Mouse (Mus musculus) neural tube, embryonic 13.5 days (tissue): ENCODE measurements around the gene Mal. TPM values are rescaled to one million over a fixed set of nuclear protein-coding genes. Genes with fewer than 3 reads are reported as not detected.
A peak's percentile ranks its signal among the peaks of the same experiment; 100 is the strongest.
"Not testable (repeated sequence)": the region's sequence is repeated elsewhere in the genome, so short reads cannot be mapped to it uniquely, and the experiment has no call there.

Experiments
- ATAC-seq: fragments of 200-750 bp; cut with Nextera tagmentation; 2 replicates; pipeline ENCODE4 v1.8.0; 2017; ENCODE audit warnings: low read depth, mild to moderate bottlenecking, moderate TSS enrichment, moderate library complexity
- H3K27ac ChIP-seq: fragments of 300-500 bp; sonication (generic); replicated peaks from 2 replicates; pipeline ENCODE4 v1.5.1; 2015; ENCODE audit warnings: moderate library complexity, mild to moderate bottlenecking, inconsistent platforms
- H3K27me3 ChIP-seq: fragments of 300-500 bp; sonication (generic); 2 replicates; pipeline ENCODE4 v1.6.1; 2015; ENCODE audit warnings: mild to moderate bottlenecking, inconsistent platforms
- H3K36me3 ChIP-seq: fragments of 300-500 bp; sonication (generic); 2 replicates; pipeline ENCODE4 v1.6.1; 2015; ENCODE audit warnings: mild to moderate bottlenecking, inconsistent platforms
- H3K4me1 ChIP-seq: fragments of 300-500 bp; sonication (generic); replicated peaks from 2 replicates; pipeline ENCODE4 v1.6.1; 2015; ENCODE audit warnings: inconsistent platforms
- H3K4me2 ChIP-seq: fragments of 300-500 bp; sonication (generic); 2 replicates; pipeline ENCODE4 v1.6.1; 2015; ENCODE audit warnings: inconsistent platforms, mild to moderate bottlenecking, moderate library complexity
- H3K4me3 ChIP-seq: fragments of 300-500 bp; sonication (generic); 2 replicates; pipeline ENCODE4 v1.5.1; 2015; ENCODE audit warnings: mild to moderate bottlenecking, inconsistent platforms
- H3K9ac ChIP-seq: fragments of 300-500 bp; sonication (generic); 2 replicates; pipeline ENCODE4 v1.6.1; 2015; ENCODE audit warnings: moderate library complexity, mild to moderate bottlenecking, inconsistent platforms
- H3K9me3 ChIP-seq: fragments of 300-500 bp; sonication (generic); 2 replicates; pipeline ENCODE4 v1.6.1; 2016; ENCODE audit warnings: inconsistent platforms
- WGBS: fragments of 180-500 bp; shearing (Covaris S2); methylation state at CpG from one replicate; pipeline ENCODE4 v1.1.7; 2015; 5-methylcytosine and 5-hydroxymethylcytosine counted together
- polyA plus RNA-seq: library from polyadenylated mRNA; unstranded; fragments of >200 nt; fragmentation: Nextera tagmentation; extraction: Ambion mirVana; gene quantifications from 2 replicates; pipeline ENCODE4 v1.2.1, GENCODE M21; 2015

The Mal gene
- polyA plus RNA-seq, 1 experiment from 2014 or later: 4.3 TPM

DNA sequence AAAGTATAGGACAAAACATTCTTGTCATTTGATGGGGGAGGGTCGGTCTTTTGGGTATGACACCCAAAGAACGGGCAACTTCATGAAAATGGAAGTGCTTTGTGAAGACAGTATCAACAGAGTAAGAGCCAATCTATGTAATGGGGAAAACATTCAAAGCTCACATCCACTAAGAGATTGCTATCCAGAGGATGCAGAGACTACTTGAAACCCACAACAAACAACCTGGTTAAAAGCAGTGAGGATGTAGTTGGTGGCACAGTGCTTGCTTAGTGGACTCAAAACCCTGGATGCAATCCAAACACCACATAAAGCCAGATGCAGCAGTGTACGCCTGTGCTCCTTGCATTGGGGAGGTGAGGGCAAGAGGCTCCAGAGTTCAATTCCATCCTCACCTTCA is 37.2 kb downstream of the Mal start:
- Histone ChIP-seq H3K27ac (no peak overlapping the region), H3K4me2 (no peak overlapping the region), H3K4me3 (no peak overlapping the region), H3K4me1 (peaks cover 15% of the 10 kb centered on the region), H3K9me3 (no peaks in the 10 kb centered on the region), H3K36me3 (no peaks in the 10 kb centered on the region), H3K27me3 (no peaks in the 10 kb centered on the region), H3K9ac (no peak overlapping the region)
- 91% methylated on average over 3 of the region's 3 CpGs for WGBS
- ATAC-seq: no peak

DNA sequence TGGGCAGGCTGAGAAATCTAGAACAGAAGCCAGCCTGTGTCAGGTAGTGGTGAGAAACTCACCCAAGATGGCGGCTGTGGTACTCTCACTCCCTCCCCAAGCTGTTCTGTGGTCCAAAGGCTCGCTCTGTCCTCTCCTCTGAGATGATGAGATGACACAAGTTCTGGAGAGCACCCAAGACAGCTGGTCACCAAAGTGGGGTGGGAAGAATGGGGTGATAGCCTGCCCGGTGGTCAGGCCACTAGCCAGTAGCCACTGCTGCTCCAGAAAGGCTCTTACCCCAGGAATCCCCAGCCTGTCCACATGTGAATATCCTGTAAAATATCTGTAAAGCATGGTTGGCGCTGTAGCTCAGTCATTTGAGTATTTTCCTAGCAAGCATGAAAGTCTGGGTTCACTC is 44.2 kb downstream of the Mal start:
- H3K27me3 ChIP-seq: no peaks in the 10 kb centered on the region
- no peak overlapping the region for H3K9ac ChIP-seq
- H3K9me3 ChIP-seq: no peaks in the 10 kb centered on the region
- WGBS: 92% methylated on average over 4 of the region's 4 CpGs
- H3K36me3 ChIP-seq: no peaks in the 10 kb centered on the region
- no peak overlapping the region for H3K4me2 ChIP-seq
- H3K4me3 ChIP-seq: no peak overlapping the region
- peaks cover 7% of the 10 kb centered on the region; the same call in 1 of the 2 replicates for H3K4me1 ChIP-seq
- no peak overlapping the region for H3K27ac ChIP-seq
- no peak for ATAC-seq

DNA sequence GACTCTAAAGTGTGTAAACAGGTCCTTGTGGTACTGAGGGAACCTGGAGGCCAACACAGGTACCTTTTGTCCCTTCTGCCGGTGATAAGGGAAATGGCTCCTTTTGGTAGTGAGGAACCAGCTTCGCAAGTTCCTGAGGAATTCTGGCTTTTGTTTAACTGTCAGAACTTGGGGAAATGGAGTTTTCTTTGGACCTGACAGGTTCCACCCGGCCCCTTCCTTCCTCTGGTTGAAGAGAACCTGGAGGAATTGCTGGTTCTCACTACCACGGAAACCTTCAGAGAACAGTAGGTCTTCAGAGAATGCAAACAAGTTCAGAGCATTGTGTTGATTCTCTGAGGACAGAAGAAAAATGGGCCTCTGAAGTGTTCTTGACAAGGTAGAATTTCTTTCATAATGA is 45.1 kb downstream of the Mal start:
- no peak for ATAC-seq
- no peak overlapping the region for H3K27ac ChIP-seq
- no peak overlapping the region for H3K9ac ChIP-seq
- no peaks in the 10 kb centered on the region for H3K36me3 ChIP-seq
- 83% methylated on average over 4 of the region's 4 CpGs for WGBS
- no peak overlapping the region for H3K4me3 ChIP-seq
- H3K27me3 ChIP-seq: no peaks in the 10 kb centered on the region
- no peak overlapping the region for H3K4me2 ChIP-seq
- H3K4me1 ChIP-seq: peaks cover 7% of the 10 kb centered on the region; the same call in 1 of the 2 replicates
- H3K9me3 ChIP-seq: no peaks in the 10 kb centered on the region

DNA sequence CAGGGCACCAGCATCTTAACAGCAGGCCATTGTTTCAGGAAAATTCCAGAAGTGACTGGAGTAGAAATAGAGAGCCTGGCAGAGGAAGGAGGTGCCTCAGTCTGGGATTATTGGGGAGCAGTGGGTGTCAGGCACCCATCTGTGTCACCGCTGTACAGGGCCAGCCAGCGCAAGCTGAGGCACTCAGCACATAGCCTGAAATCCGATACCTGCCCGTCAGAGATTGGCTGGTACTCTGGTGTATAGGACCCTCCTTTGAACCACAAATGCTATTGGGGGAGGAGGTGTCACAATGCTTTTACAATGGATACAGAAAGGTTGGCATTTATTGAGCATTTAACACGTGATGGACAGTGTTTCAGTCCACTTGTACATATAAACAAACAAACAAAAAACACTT is 47.5 kb downstream of the Mal start:
- 4% methylated on average over 5 of the region's 5 CpGs for WGBS
- H3K4me3 ChIP-seq: no peak overlapping the region
- H3K4me2 ChIP-seq: no peak overlapping the region
- H3K4me1 ChIP-seq: peaks cover 7% of the 10 kb centered on the region; the same call in 1 of the 2 replicates
- no peaks in the 10 kb centered on the region for H3K27me3 ChIP-seq
- no peak overlapping the region for H3K9ac ChIP-seq
- peaks cover 24% of the 10 kb centered on the region for H3K36me3 ChIP-seq
- no peaks in the 10 kb centered on the region for H3K9me3 ChIP-seq
- H3K27ac ChIP-seq: no peak overlapping the region
- ATAC-seq: no peak; the same call in 1 of the 2 replicates

DNA sequence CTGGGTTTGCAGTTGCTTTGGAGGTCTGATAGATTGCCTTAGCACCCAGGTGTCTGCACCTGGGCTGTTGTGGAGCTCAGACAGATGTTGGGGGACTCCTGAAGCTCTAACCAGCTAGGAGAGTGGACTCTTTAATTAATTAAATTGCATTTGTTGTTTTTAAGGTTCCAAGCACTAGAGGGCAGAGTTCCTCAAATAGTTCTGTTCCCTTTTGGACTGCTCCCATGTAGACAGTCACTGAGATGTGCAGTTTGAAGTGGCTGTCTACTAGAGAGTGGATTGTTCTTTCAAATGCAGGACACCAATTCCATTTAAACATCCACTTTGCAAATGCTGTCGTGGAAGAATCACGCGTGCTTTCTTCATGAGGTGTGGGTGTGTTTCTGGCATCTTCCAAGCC is 48.3 kb downstream of the Mal start:
- no peak overlapping the region for H3K4me3 ChIP-seq
- no peak for ATAC-seq
- WGBS: 39% methylated on average over 3 of the region's 3 CpGs
- peaks cover 7% of the 10 kb centered on the region; the same call in 1 of the 2 replicates for H3K4me1 ChIP-seq
- no peak overlapping the region for H3K9ac ChIP-seq
- H3K4me2 ChIP-seq: no peak overlapping the region
- H3K9me3 ChIP-seq: no peaks in the 10 kb centered on the region
- peaks cover 30% of the 10 kb centered on the region for H3K36me3 ChIP-seq
- no peak overlapping the region for H3K27ac ChIP-seq
- no peaks in the 10 kb centered on the region for H3K27me3 ChIP-seq

DNA sequence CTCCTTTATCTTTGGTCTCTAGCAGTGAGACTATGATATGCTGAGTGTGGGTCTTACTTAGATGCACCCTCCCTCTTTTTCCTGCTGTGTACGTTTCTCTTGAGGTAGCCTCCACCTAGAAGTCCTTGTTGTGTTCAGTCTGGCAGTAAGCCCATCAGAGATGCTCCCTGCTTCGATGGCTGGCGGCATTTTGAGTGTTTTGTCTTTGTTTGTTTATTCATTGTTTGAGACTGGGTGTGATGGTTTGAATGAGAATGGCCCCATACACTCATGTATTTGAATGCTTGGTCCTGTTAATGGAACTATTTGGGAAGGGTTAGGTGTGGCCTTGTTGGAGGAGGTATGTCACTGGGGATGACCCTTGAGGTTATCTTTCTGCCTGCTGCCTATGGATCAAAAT is 51.3 kb downstream of the Mal start:
- Histone ChIP-seq H3K27me3 (no peaks in the 10 kb centered on the region), H3K4me1 (peaks cover 7% of the 10 kb centered on the region; the same call in 1 of the 2 replicates), H3K36me3 (peaks cover 60% of the 10 kb centered on the region), H3K9ac (no peak overlapping the region), H3K9me3 (no peaks in the 10 kb centered on the region), H3K4me3 (no peak overlapping the region), H3K27ac (no peak overlapping the region), H3K4me2 (no peak overlapping the region)
- no peak for ATAC-seq
- WGBS: 97% methylated on average over 3 of the region's 3 CpGs

DNA sequence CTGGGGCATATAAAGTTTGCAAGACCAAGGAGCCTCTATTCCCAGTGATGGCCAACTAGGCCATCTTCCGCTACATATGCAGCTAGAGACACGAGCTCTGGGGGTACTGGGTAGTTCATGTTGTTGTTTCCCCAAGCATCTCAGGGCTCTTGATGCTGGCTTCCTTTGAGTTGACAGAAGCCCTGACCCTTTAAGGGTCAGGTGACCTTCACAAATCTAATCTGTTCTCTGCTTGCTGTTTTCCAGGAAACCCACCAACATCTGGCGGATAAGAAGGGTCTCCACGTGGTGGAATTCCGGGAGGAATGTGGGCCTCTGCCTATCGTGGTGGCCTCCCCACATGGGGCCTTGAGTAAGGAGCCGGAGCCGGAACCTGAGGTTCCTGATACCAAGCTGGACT is 53.1 kb downstream of the Mal start:
- H3K27me3 ChIP-seq, H3K4me3 ChIP-seq, ATAC-seq, H3K4me1 ChIP-seq, H3K9me3 ChIP-seq, H3K27ac ChIP-seq, H3K9ac ChIP-seq, H3K4me2 ChIP-seq: not testable (repeated sequence)
- 82% methylated on average over 6 of the region's 8 CpGs for WGBS
- peaks cover 78% of the 10 kb centered on the region for H3K36me3 ChIP-seq

DNA sequence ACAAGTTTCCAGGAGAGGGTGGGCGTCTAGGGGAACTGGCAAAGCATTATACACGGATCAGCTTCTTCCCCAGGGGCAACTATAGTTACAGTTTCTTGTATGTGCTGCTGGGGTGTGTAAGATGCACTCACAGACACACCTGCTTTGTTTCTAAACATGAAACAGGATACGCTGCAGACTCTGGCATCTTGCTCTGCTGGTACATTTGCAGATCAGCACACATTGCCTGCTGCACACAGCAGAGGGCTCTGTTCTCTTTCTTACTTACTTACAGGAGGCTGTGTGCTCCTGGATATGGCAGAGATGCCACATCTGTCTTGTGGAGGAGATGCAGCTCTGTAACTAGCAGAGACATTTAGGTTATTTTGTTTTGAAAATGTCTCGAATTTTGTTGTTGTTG is 65.7 kb downstream of the Mal start:
- H3K36me3 ChIP-seq: peaks cover 50% of the 10 kb centered on the region
- 84% methylated on average over 4 of the region's 4 CpGs for WGBS

DNA sequence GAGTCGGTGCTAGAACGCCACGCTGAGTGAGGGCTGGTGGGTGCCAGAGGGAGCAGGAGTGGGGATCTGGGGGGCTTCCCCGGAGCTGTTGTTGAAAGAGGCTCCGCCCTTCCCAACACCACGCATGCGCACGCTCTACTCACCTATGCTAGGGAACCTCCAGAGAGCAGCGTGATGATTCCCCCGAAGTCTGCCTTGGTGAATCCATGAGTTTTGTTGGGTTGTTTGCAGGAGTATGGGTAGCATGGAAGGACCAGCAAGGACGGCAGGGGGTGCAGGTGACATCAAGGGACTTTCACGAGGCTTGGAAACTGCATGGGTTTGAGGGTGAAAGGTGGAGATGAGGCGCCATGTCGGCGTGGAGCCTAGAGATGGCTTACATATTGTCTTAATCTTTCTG is 66.3 kb downstream of the Mal start:
- Histone ChIP-seq H3K27me3 (no peaks in the 10 kb centered on the region), H3K27ac (no peak overlapping the region), H3K9me3 (no peaks in the 10 kb centered on the region), H3K4me1 (peaks cover 23% of the 10 kb centered on the region), H3K4me2 (no peak overlapping the region), H3K4me3 (no peak overlapping the region), H3K9ac (no peak overlapping the region), H3K36me3 (peaks cover 43% of the 10 kb centered on the region)
- no peak for ATAC-seq
- WGBS: 86% methylated on average over 15 of the region's 15 CpGs

More for the DNA sequence above, 65.7 kb downstream of the Mal start:
- Histone ChIP-seq H3K27ac (no peak overlapping the region), H3K27me3 (no peaks in the 10 kb centered on the region), H3K9ac (no peak overlapping the region), H3K4me3 (no peak overlapping the region), H3K4me1 (peaks cover 23% of the 10 kb centered on the region), H3K4me2 (no peak overlapping the region), H3K9me3 (no peaks in the 10 kb centered on the region)
- no peak for ATAC-seq

DNA sequence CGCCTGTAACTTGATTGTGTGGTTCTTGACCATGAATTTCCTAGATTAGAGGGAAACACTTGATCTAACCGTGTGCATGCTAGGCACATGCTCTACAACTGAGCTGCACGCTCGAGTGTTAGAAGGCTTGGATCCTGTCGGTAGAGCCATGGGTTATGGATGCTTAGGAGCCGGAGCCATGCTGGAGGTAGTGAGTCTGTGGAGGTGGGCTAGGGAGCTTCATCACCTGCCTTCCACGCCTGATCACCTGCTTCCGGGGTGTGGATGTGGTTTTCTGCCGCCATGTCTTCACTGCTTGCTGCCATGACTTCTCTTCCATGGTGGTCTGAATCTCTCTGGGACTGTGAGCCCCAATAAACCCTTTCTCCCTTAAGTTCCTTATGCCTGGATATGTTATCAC is 67.6 kb downstream of the Mal start:
- Histone ChIP-seq H3K27ac (no peak overlapping the region), H3K4me2 (no peak overlapping the region), H3K36me3 (peaks cover 30% of the 10 kb centered on the region), H3K9ac (no peak overlapping the region), H3K9me3 (no peaks in the 10 kb centered on the region), H3K4me1 (peaks cover 29% of the 10 kb centered on the region), H3K27me3 (no peaks in the 10 kb centered on the region), H3K4me3 (no peak overlapping the region)
- WGBS: 94% methylated on average over 9 of the region's 9 CpGs
- ATAC-seq: no peak

DNA sequence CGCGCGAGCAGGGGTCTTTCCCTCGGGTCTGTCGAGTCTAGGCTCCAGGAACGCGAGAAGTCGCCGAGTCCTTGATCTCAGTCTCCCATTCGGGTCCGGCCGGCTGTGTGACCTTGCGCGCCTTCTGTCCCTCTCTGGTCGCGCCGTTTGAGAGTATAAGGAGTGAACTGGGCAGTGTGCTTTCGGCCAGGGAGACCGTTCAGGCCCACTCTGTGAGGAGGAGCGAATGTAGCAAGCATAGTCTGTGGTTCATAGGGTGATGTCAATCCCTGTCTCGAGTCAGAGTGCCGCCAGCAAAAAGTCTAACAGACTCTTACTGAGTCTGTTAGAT is 69.0 kb downstream of the Mal start:
- under 1% methylated on average over 22 of the region's 22 CpGs for WGBS

DNA sequence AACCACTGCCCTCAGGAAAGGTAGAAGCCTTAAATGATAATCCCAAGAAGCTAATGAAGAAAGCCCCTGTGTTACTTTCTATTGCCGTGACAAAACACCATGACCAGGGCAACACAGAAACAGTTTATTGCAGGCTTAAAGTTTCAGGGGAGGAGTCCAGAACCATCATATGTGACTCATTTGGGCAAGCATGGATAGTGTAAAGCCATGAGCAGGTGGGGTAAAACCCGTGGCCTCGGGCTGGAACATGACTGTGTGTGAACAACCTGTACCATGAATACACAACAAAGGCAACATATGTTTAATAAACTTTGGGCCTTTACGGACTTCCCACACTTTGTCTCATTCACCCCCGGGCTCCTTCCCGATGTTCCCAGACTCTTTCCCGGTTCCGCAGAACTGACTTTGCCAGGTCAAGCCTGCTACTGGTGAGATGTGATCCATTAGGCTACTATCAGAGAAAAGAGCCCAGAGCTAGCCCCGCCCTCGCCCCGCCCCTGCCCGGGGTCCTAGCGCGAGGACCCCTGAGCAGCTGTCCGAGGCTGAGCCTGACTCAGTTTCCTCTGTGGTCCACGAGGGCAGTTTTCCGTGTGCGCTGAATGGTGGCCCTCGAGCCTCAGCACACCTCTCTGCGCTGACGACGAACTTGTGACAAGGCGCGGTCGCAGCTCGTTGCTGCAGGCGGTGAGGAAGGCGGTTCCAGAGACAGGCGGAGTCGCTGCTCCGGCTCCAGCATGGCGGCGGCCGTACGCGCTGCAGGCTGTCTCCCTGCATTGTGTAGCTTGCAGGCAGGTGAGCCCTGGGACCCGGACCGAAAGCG is 69.6 kb downstream of the Mal start, which contains the start of the genes Zfp661 and Mrps5:
Gene Zfp661, minus strand, starts transcription at position 401 of the 820 bp plus-strand sequence.
Gene Mrps5, plus strand, starts transcription at position 529 of the 820 bp plus-strand sequence.
- Histone ChIP-seq H3K9ac (peak within 1 kb of the TSS; percentile 83), H3K27me3 (no peaks in the 10 kb centered on the region), H3K9me3 (no peaks in the 10 kb centered on the region), H3K4me1 (peaks cover 34% of the 10 kb centered on the region), H3K36me3 (peaks cover 13% of the 10 kb centered on the region; the same call in 1 of the 2 replicates), H3K4me3 (peak within 1 kb of the TSS; percentile 82), H3K27ac (peak within 1 kb of the TSS; percentile 94), H3K4me2 (peak within 1 kb of the TSS; percentile 85)
- WGBS: 5% methylated on average over 39 of the region's 39 CpGs
- peak; percentile 77 for ATAC-seq

More for the DNA sequence above, 69.0 kb downstream of the Mal start:
- 0 out of 2 replicates have a peak, but pooled peaks have one; percentile 11 for ATAC-seq
- peak overlapping the region; percentile 82 for H3K4me3 ChIP-seq
- H3K27me3 ChIP-seq: no peaks in the 10 kb centered on the region
- H3K4me2 ChIP-seq: peak overlapping the region; percentile 85
- H3K36me3 ChIP-seq: peaks cover 18% of the 10 kb centered on the region
- H3K9me3 ChIP-seq: no peaks in the 10 kb centered on the region
- peak overlapping the region; percentile 83 for H3K9ac ChIP-seq
- H3K4me1 ChIP-seq: peaks cover 34% of the 10 kb centered on the region
- peak overlapping the region; percentile 94 for H3K27ac ChIP-seq
